Mouse (Mus musculus) lung, postnatal 14 days (tissue): ENCODE results near the gene Swt1.
A peak's percentile ranks its signal among the peaks of the same experiment; 100 is the strongest.
"Not testable (repeated sequence)": the region's sequence is repeated elsewhere in the genome, so short reads cannot be mapped to it uniquely, and the experiment has no call there.

Source experiments
- DNase-seq: peaks from one replicate; pipeline ENCODE4 v3.0.0; 2021

Gene Swt1

DNA sequence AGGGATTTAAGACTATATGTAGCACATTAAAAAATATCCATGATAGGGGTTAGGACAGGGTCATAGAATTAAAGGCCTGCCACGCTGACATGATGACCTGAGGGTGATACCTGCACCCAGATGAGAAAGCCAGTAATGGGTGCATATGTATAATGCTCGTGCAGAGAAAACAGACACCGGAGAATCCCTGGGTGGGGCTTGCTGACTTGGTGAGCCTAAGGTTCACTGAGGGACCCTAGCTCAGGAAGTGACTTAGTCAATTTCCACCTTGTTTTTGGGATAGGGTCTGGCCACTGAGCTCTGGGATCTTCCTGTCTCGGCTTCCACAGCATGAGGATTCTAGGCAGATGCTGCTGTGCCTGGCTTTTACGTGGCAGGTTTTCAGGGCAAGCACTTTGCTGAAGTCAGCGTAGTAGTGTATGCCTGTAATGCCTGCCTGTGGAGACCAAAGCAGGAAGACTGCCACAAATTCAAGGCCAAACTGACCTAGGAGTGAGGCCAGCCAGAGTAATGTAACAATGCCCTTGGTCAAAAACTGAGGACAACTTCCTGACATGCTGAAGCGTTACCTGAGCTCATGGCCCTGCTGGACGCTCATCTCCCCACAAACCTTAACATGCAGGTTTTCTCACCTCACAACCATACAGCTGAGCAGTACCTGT lies 61.2 kb downstream of the Swt1 start:
- no peak for DNase-seq

- DNase-seq, result no peak
Measured at GRCm38 (mm10) chr1:151359374-151359773, 68.9 kb downstream of the Swt1 start.

- DNase-seq, result no peak
Measured at GRCm38 (mm10) chr1:151355994-151356393, 72.3 kb downstream of the Swt1 start.

DNA sequence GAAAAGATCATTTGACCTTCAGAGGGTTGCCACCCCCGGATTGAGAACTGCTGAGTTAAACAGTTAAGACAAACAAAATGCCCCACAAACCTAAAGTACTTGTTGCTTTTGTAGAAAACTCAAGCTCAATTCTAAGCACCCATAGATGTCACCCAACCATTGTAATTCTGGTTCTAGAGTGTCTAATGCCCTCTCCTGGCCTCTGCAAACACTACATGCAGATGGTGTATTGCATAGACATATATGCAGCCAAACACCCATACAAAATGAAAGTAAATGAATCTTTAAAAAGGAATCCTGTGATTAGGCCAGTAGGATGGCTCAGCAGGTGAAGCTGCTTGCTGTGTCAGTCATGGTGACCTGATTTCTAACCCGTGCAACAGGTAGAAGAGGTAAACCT lies 75.3 kb downstream of the Swt1 start:
- DNase-seq, result peak; percentile 37

DNA sequence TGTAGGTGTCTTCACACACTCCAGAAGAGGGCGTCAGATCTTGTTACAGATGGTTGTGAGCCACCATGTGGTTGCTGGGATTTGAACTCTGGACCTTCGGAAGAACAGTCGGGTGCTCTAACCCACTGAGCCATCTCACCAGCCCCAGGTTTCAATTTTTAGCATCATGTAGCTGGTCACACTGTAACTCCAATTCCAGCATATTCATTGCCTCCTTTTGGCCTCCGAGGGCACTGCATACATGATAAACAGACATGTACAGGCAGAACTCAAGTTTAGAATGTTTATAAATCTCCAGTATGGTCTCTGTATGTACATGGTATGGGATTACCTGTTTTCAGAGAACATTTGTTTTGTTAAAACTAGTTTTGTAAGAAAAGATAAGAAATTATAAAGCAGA lies 80.0 kb downstream of the Swt1 start:
- DNase-seq, result not testable (repeated sequence)

- DNase-seq, result no peak
Measured at GRCm38 (mm10) chr1:151346681-151347127, 81.6 kb downstream of the Swt1 start.

DNA sequence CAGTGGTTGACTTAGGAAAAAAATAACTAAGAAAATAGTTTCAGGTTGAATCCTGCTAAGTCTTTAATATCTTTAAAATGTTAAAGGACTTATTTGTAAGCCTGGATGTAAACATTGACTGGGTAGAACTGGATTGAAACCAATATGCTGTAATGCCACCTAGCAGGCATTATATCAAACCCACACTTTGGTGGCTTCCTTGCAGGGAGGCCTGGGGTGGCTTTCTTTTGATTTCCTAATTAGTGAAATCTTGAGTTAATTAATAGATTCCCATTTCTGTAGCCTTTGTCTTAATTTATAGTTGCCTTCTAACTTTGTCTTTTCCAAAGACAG lies 82.4 kb downstream of the Swt1 start:
- DNase-seq, result no peak

DNA sequence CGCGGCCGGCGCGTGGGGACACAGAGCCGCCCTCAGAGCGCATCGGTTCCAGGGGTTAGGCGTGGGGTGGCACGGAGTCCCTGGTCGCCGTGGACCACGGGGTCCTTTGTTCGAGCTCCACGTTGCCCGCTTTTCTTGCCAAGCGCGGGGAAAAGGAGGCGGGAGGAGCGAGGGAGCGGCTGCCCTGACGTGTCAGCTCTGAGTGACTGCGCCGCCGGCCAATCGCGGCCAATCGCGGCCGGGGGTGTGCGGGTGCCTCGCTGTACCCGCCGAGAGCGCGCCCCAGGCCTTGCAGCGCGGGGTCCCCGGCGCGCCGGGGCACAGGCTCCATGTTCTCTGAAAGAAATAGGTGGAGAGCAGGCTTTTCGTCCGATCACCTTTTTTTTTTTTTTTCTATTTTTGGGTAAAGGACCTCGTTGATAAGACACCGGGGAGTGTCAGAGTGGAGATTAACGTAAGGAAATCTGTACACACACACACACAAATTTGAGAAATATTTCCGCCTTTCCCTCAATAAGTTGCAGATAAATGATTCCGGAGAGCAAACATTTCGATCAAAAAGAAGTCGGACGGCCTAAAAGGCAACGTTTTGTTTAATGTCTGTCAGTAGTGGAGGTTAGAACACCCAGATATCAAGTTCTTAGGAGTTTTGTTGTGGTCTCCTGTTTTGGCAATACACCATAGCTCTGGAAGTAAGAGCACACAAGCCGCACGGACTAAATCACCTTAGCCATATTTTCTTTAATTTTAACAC lies 83.0 kb downstream of the Swt1 start:
- peak; percentile 98 for DNase-seq

DNA sequence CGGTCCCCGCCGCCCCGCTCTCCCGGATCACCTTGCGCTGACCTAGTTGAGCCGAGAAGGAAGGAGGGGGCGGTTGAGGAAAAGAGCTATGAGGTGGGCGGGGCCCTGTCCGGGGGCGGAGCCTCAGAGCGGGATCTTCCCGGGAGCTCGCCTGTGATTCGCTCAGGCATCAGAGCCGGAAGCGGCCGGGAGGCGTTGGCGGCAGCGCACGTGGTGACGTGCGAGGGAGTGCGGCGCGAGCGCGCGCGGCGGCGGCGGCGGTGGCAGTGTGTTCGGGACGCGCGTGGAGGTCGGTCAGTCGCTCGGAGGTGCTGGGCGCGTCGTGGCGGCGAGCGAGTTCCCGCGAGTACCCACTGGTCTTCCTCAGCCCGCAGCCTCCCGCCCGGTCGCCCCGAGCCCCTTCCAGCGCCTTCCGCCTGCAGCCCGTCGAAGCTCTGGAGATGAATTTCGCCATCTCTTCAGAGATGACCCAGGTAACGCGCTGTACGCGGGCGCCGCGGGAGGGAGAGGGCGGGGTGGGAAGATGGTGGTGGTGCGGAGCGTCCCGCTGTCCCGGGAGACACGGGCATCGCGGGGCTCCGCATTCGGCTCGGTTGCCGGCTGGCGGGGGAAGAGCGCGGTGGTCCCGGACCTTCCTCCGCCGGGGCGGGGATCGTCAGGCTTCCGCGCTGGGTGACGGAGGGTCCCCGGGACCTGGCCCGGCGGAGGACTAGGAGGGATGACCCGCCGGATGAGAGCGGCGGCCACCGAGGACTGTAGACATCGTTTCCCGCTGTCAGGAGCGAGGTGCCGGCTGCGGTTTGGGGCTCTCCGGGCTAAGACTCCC lies 83.8 kb downstream of the Swt1 start, which contains the start of gene Ivns1abp:
Gene Ivns1abp, plus strand, starts transcription at position 195 of the 826 bp plus-strand sequence.
- DNase-seq, result peak; percentile 98

- DNase-seq, result peak; percentile 12
Measured at GRCm38 (mm10) chr1:151343571-151344282, 84.5 kb downstream of the Swt1 start.

DNA sequence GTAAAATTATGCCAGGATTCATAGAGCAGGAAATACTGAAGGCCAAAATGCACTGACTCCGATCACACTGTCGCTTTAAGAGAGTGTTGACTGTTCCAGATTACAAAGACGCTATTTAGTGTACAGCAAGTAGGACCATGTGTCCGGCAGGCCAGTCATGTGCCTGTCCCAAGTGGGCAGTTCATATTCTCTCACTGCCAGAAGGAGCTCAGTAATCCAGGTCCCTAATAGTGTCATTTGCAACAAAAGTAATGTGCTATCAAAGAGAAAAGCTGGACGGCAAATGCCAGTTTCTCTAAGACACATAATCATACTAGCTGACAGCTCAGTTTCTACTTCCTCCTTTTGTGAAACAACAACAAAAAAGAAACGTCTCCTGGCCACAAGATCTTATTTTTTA lies 85.3 kb downstream of the Swt1 start:
- DNase-seq, result no peak

GRCm38 (mm10) chr1:151342311-151342710 lies 85.9 kb downstream of the Swt1 start:
- DNase-seq, result no peak

DNA sequence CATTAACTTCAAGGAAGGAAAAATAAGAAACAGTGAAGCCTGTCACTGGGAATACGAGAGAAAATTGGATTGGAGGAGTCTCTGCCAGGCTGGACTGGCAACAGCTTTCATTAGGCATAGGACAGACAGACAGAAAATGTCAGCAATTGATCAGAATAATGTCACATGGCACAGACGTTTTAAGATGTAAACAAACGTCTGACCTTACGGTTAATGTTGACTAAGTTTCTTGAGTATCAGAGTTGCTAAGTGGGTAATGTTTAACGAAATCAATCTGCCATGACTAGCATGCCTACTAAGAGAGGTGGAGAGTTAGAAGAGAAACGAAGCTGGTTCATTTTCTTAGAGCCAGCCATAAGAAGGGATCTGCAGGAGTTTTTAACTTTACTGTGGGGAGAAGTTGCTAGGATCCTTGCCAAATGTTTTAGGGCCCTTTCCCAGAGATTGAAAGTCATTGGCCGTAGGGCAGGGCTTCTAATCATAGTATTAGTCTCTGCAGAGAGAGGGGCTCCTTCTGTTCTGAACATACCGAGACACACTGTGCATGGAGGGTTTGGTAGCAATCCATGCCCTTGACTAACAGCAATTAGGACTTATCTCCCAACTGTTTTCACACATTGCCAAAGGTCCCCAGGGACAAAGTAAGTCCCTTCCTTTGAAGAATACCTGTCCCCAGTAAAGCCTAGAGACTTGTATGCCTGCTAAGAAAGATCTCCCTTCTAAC lies 86.8 kb downstream of the Swt1 start:
- DNase-seq, result no peak

DNA sequence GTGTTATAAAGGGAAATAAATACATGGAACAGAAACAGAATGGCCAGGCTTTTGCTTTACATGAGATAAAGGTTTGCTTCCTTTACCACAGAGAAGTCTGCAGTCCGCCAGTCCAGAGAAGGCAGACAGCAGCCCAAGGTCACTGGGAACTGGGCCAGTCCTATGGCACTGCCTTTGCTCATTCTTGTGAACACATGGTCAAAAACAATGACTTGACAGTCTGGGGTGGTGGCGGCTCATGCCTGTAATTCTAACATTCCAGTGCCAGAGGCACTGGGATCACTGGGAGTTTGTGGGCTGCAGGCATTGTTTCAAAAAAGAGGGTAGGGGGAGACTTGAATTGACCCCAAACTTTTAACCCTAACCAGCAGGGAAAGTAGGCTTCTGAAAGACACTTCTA lies 89.3 kb downstream of the Swt1 start:
- DNase-seq, result peak; percentile 50

GRCm38 (mm10) chr1:151338234-151338633 lies 90.0 kb downstream of the Swt1 start:
- DNase-seq, result no peak

GRCm38 (mm10) chr1:151332819-151333218 lies 95.4 kb downstream of the Swt1 start:
- no peak for DNase-seq

DNA sequence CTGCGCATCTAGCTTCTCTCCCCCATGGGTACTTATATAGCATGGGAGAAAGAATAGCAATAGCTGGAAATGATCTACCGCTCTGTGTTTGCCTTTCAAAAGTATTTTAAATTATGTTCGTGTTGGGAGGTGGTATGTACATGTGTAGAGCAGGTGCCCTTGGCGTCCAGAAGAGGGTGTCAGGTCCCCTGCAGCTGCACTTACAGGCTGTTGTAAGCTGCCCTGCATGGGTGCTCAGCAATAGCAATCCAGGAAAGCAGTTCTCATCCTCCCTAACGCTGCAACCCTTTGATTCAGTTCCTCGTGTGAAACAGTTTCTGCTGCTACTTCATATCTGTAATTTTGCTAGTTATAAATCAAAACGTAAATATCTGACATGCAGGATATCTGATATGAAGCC lies 98.7 kb downstream of the Swt1 start:
- no peak for DNase-seq

DNA sequence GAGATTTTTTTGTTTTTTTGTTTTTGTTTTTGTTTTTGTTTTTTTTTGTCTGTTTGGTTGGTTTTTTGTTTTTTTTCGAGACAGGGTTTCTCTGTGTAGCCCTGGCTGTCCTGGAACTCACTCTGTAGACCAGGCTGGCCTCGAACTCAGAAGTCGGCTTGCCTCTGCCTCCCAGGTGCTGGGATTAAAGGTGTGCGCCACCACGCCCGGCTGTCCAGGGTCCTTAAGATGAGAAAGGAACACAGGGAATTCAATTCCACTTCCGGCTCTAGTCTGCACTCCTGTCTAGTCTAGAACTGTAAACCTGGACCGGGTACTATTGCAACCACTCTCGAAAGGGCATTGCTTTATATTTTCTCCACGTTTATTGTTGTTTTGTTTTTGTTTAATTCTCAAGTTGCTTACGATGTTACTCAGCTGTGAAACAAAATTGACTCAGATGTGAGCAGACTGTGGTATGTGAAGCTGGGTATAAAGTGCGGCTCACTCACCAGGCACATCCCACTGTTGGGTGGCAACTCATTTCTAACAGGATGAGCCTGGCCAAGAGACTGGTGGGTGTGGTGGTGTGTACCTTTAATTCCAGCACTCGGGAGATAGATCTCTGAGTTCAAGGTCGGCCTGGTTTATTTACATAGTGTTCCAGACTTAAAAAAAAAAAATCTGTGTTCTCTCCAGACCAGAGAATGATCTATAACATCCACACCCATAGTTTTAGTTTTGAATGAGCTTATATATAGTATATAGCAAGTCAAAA lies 99.7 kb downstream of the Swt1 start:
- no peak for DNase-seq

- no peak for DNase-seq
Measured at GRCm38 (mm10) chr1:151325328-151325727, 102.9 kb downstream of the Swt1 start.

DNA sequence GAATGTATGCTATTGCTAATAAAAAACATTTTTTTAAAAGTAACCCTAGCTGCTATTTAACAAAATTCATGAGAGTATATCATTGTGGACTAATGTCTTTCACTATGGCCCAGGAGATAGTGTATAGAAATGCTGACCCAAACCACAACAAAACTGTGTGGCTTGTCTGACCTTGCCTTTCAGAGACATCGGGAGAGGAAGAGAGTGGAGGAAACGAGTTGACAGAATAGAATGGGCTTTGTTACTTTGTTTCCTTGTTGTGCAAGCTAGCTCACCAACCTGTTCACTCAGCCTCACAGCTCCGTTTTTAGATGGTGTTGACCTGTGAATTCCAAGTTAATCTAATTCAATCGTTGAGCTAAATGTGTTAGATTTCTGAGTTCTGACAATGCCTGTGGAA lies 107.8 kb downstream of the Swt1 start:
- DNase-seq, result no peak

GRCm38 (mm10) chr1:151319267-151319666 lies 109.0 kb downstream of the Swt1 start:
- no peak for DNase-seq
